Mouse (Mus musculus) lung, embryonic 14.5 days (tissue): Measurements from ENCODE around the gene Htr1d. TPM values are rescaled to one million over a fixed set of nuclear protein-coding genes. Genes with fewer than 3 reads are reported as not detected.

Source experiments
- ATAC-seq: fragments of 200-750 bp; cut with Nextera tagmentation; 2 replicates; pipeline ENCODE4 v1.8.0; 2017; ENCODE audit warnings: mild to moderate bottlenecking, moderate TSS enrichment, moderate library complexity; ENCODE audit not compliant: insufficient read depth
- DNase-seq: peaks from one replicate; pipeline ENCODE4 v3.0.0-alpha.2; 2015
- H3K27ac ChIP-seq: fragments of 300-500 bp; sonication (generic); 2 replicates; pipeline ENCODE4 v1.5.1; 2014; ENCODE audit warnings: low read depth, mild to moderate bottlenecking, moderate library complexity
- H3K27me3 ChIP-seq: fragments of 300-500 bp; sonication (generic); 2 replicates; pipeline ENCODE4 v1.6.1; 2014; ENCODE audit warnings: low read length, control low read depth; ENCODE audit not compliant: insufficient read depth
- H3K36me3 ChIP-seq: fragments of 300-500 bp; sonication (generic); 2 replicates; pipeline ENCODE4 v1.6.1; 2014; ENCODE audit warnings: control low read depth; ENCODE audit not compliant: insufficient read depth
- H3K4me1 ChIP-seq: fragments of 300-500 bp; sonication (generic); 2 replicates; pipeline ENCODE4 v1.6.1; 2014; ENCODE audit warnings: antibody characterized with exemption, control low read depth; ENCODE audit not compliant: insufficient read depth
- H3K4me2 ChIP-seq: fragments of 300-500 bp; sonication (generic); 2 replicates; pipeline ENCODE4 v1.6.1; 2014; ENCODE audit warnings: mild to moderate bottlenecking
- H3K4me3 ChIP-seq: fragments of 300-500 bp; sonication (generic); 2 replicates; pipeline ENCODE4 v1.5.1; 2014; ENCODE audit warnings: low read depth, low read length
- H3K9ac ChIP-seq: fragments of 300-500 bp; sonication (generic); 2 replicates; pipeline ENCODE4 v1.6.1; 2014
- H3K9me3 ChIP-seq: fragments of 300-500 bp; sonication (generic); 2 replicates; pipeline ENCODE4 v1.6.1; 2016; ENCODE audit warnings: low read depth, low read length, control low read depth
- CTCF ChIP-seq: IDR thresholded peaks from 2 replicates; pipeline ENCODE4 v1.5.1; 2016; ENCODE audit warnings: antibody characterized with exemption, low read depth
- WGBS: fragments of 180-500 bp; shearing (Covaris S2); extraction: QIAGEN DNeasy Blood & Tissue Kit; methylation state at CpG from one replicate; pipeline ENCODE4 v1.1.7; 2014; 5-methylcytosine and 5-hydroxymethylcytosine counted together
- polyA plus RNA-seq: library from polyadenylated mRNA; unstranded; fragments of >200 nt; fragmentation: Nextera tagmentation; extraction: Ambion mirVana; gene quantifications from 2 replicates; pipeline ENCODE4 v1.2.1, GENCODE M21; 2014

The Htr1d gene
- polyA plus RNA-seq, 1 experiment from 2014 or later = not detected

DNA sequence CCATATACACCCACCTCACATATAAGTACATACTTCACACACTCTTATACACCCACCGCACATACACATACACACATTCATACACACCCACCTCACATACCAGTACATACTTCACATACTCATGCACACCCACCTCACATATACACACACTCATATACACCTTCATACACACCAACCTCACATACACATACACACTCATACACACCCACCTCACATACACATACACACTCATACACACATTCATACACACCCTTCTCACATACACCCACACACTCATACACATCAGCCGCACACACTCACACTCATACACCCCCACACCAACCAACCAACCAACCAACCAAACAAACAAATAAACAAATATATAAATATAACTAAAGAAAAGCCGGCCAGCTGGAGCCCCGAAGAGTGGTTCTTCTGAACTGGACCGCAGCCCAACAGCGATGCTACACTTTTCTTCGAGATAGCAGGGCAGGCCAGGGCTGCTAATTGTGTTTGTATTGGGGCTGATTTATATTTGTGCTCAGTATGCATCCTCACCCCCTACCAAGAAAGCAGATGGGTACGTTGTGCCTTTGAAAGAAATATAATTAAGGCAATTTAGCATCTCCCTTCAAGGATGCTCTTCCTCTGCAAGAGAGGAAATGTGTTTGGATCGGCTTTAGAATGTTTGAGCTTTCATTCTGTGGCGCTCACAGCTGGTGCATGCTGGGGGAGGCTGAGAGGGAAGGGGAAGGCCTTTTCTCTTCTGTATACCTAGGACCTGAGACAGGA is 11.1 kb upstream of the Htr1d start:
- Histone ChIP-seq H3K9ac (no peak overlapping the region), H3K27ac (no peak overlapping the region), H3K36me3 (no peaks in the 10 kb centered on the region), H3K9me3 (no peaks in the 10 kb centered on the region), H3K4me3 (no peak overlapping the region), H3K4me1 (no peaks in the 10 kb centered on the region), H3K27me3 (no peaks in the 10 kb centered on the region), H3K4me2 (no peak overlapping the region)
- WGBS = 61% methylated on average over 10 of the region's 10 CpGs
- DNase-seq (no peak), ATAC-seq (no peak)
- no peak for TF ChIP-seq CTCF

- TF ChIP-seq CTCF = no peak
- DNase-seq (no peak), ATAC-seq (no peak)
- no peaks in the 10 kb centered on the region for H3K4me1 ChIP-seq
- H3K36me3 ChIP-seq = no peaks in the 10 kb centered on the region
- H3K4me2 ChIP-seq = no peak overlapping the region
- H3K4me3 ChIP-seq = no peak overlapping the region
- H3K27ac ChIP-seq = no peak overlapping the region
- H3K27me3 ChIP-seq = no peaks in the 10 kb centered on the region
- no peaks in the 10 kb centered on the region for H3K9me3 ChIP-seq
- no peak overlapping the region for H3K9ac ChIP-seq
- WGBS = 86% methylated on average over 9 of the region's 9 CpGs
Observed at GRCm38 (mm10) chr4:136415477-136415876, 7.8 kb upstream of the Htr1d start.

- Histone ChIP-seq H3K27ac (no peak overlapping the region), H3K9ac (no peak overlapping the region), H3K36me3 (no peaks in the 10 kb centered on the region), H3K4me2 (no peak overlapping the region), H3K4me1 (no peaks in the 10 kb centered on the region), H3K27me3 (peaks cover 12% of the 10 kb centered on the region), H3K4me3 (no peak overlapping the region), H3K9me3 (no peaks in the 10 kb centered on the region)
- peak; percentile 22 for DNase-seq
- 11% methylated on average over 11 of the region's 11 CpGs for WGBS
- TF ChIP-seq CTCF = no peak
- ATAC-seq = no peak
Observed at GRCm38 (mm10) chr4:136418962-136419361, 4.4 kb upstream of the Htr1d start.

GRCm38 (mm10) chr4:136419386-136419785 is 3.9 kb upstream of the Htr1d start:
- no peak for TF ChIP-seq CTCF
- ATAC-seq = no peak
- no peak overlapping the region for H3K4me3 ChIP-seq
- no peak overlapping the region for H3K27ac ChIP-seq
- H3K9ac ChIP-seq = no peak overlapping the region
- 66% methylated on average over 6 of the region's 6 CpGs for WGBS
- peaks cover 16% of the 10 kb centered on the region for H3K27me3 ChIP-seq
- H3K36me3 ChIP-seq = no peaks in the 10 kb centered on the region
- H3K4me1 ChIP-seq = no peaks in the 10 kb centered on the region
- no peak for DNase-seq
- H3K9me3 ChIP-seq = no peaks in the 10 kb centered on the region
- H3K4me2 ChIP-seq = no peak overlapping the region

DNA sequence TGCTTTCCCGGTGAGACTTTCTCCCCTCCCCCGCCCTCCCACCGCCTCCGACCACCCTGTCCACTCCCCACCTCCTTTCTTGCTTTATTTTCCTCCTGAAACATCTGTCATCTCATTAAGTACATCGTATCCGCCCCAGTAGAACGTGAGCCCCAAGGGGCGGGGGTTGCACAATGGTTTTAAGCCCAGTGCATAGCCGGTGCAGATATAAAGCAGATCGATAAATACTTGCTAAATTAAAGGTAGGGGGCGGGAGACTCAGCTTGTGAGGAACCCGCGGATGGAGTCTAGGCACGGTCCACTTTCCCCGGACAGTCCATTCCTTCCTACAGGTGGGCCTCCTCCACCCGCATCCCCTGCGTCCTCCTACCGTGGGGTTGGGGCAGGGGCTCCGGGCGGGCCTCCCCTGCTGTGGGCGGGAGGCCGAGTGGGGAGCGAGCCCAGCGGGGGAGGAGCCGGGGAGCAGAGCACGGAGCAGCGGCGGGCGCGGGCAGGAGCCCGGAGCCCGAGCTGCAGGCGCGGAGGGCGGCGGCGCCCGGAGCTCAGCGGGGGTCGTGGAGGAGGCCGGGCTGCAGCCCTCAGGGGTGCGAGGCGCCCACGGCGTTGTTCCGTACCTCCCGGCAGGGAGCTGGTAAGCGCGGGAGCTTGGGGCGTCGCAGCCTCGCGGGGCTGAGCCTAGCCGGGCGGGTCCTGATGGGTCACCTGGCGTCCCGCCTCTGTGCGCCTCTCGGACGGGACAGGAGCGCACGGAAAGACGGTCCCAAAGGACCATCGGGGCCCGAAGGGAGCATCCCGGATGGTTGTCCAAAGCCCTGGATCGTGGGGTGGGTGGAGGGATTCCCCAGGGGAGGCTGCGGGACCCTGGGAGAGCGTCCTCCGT is 1.0 kb downstream of the Htr1d start:
- DNase-seq = peak; percentile 22
- Histone ChIP-seq H3K9me3 (no peaks in the 10 kb centered on the region), H3K4me2 (peak overlapping the region; percentile 93), H3K36me3 (no peaks in the 10 kb centered on the region), H3K4me1 (no peaks in the 10 kb centered on the region), H3K9ac (peak overlapping the region; percentile 46), H3K27me3 (peaks cover 29% of the 10 kb centered on the region), H3K27ac (no peak overlapping the region), H3K4me3 (peak overlapping the region; percentile 47)
- WGBS = 2% methylated on average over 70 of the region's 70 CpGs
- TF ChIP-seq CTCF = no peak
- peak; percentile 50; the same call in 1 of the 2 replicates for ATAC-seq

- H3K4me2 ChIP-seq = peak overlapping the region; percentile 93
- H3K4me3 ChIP-seq = peak overlapping the region; percentile 47
- ATAC-seq (no peak), DNase-seq (peak; percentile 27)
- H3K9ac ChIP-seq = peak overlapping the region; percentile 46; the same call in 1 of the 2 replicates
- no peak overlapping the region for H3K27ac ChIP-seq
- H3K4me1 ChIP-seq = no peaks in the 10 kb centered on the region
- 3% methylated on average over 15 of the region's 15 CpGs for WGBS
- H3K36me3 ChIP-seq = no peaks in the 10 kb centered on the region
- TF ChIP-seq CTCF = peak; percentile 47
- peaks cover 29% of the 10 kb centered on the region for H3K27me3 ChIP-seq
- no peaks in the 10 kb centered on the region for H3K9me3 ChIP-seq
Observed at GRCm38 (mm10) chr4:136425000-136425288, 1.6 kb downstream of the Htr1d start.
